Mouse (Mus musculus) liver, embryonic 14.5 days (tissue): ENCODE measurements at regions not wholly inside any gene's neighbourhood (a gene's known extent, or its start where the extent isn't known, plus 50 kb on each side); places are given as distances from the start of the nearest gene placed in this dataset. TPM values are rescaled to one million over a fixed set of nuclear protein-coding genes. Genes with fewer than 3 reads are reported as not detected.

Experiments
- ATAC-seq: fragments of 200-750 bp; cut with Nextera tagmentation; 2 replicates; pipeline ENCODE4 v1.8.0; 2017; ENCODE audit warnings: moderate number of reproducible peaks, mild to moderate bottlenecking, moderate library complexity; ENCODE audit not compliant: insufficient read depth
- DNase-seq, 3 experiments: peaks; one replicate each; pipeline ENCODE4 v3.0.0-alpha.2; 2012 to 2013; ENCODE audit warnings: low read depth in 3 of 3, low spot score in 3 of 3
- H3K27ac ChIP-seq: fragments of 300-500 bp; sonication (generic); 2 replicates; pipeline ENCODE4 v1.5.1; 2014; ENCODE audit warnings: moderate library complexity, mild to moderate bottlenecking, control low read depth, inconsistent platforms
- H3K27me3 ChIP-seq: fragments of 300-500 bp; sonication (generic); 2 replicates; pipeline ENCODE4 v1.6.1; 2014; ENCODE audit warnings: mild to moderate bottlenecking, low read length, moderate library complexity; ENCODE audit not compliant: control insufficient read depth, insufficient read depth
- H3K36me3 ChIP-seq: fragments of 300-500 bp; sonication (generic); replicated peaks from 2 replicates; pipeline ENCODE4 v1.6.1; 2014; ENCODE audit warnings: low read depth; ENCODE audit not compliant: control insufficient read depth, insufficient read depth
- H3K4me1 ChIP-seq, 2 experiments: fragments of 200-500 bp in 1 of 2; fragments of 300-500 bp in 1 of 2; sonication (generic) in 1 of 2; replicated peaks; 2 replicates each; pipeline ENCODE4 v1.6.1; 2012 to 2014; ENCODE audit warnings: antibody characterized with exemption in 1 of 2, inconsistent platforms in 1 of 2, low read length in 1 of 2; ENCODE audit not compliant: control insufficient read depth in 2 of 2, insufficient read depth in 2 of 2
- H3K4me2 ChIP-seq: fragments of 300-500 bp; sonication (generic); 2 replicates; pipeline ENCODE4 v1.6.1; 2014; ENCODE audit warnings: low read depth, mild to moderate bottlenecking, control low read depth, moderate library complexity
- H3K4me3 ChIP-seq, 2 experiments: fragments of 200-500 bp in 1 of 2; fragments of 300-500 bp in 1 of 2; sonication (generic) in 1 of 2; 2 replicates each; pipeline ENCODE4 v1.5.1; 2012 to 2014; ENCODE audit warnings: low read depth in 2 of 2, low read length in 2 of 2, mild to moderate bottlenecking in 2 of 2, control low read depth in 1 of 2, inconsistent platforms in 1 of 2, moderate library complexity in 1 of 2; ENCODE audit not compliant: insufficient read depth in 1 of 2
- H3K9ac ChIP-seq: fragments of 300-500 bp; sonication (generic); replicated peaks from 2 replicates; pipeline ENCODE4 v1.6.1; 2014; ENCODE audit warnings: mild to moderate bottlenecking, control low read depth, moderate library complexity
- H3K9me3 ChIP-seq: fragments of 300-500 bp; sonication (generic); 2 replicates; pipeline ENCODE4 v1.6.1; 2016; ENCODE audit warnings: low read length, mixed read lengths; ENCODE audit not compliant: control insufficient read depth
- CTCF ChIP-seq: IDR thresholded peaks from 2 replicates; pipeline ENCODE4 v1.5.1; 2016; ENCODE audit warnings: antibody characterized with exemption, low read depth, control low read depth
- EP300 ChIP-seq: IDR thresholded peaks from 2 replicates; pipeline ENCODE4 v1.6.1; 2016; ENCODE audit warnings: antibody characterized with exemption, low read depth
- WGBS: fragments of 180-500 bp; shearing (Covaris S2); extraction: QIAGEN DNeasy Blood & Tissue Kit; methylation state at CpG from one replicate; pipeline ENCODE4 v1.1.7; 2014; ENCODE audit not compliant: insufficient replicate concordance; 5-methylcytosine and 5-hydroxymethylcytosine counted together
- microRNA-seq: library from miRNA; unstranded; fragments of <30 nt; microRNA quantifications from one replicate; pipeline ENCODE4, GENCODE M21; 2016

DNA sequence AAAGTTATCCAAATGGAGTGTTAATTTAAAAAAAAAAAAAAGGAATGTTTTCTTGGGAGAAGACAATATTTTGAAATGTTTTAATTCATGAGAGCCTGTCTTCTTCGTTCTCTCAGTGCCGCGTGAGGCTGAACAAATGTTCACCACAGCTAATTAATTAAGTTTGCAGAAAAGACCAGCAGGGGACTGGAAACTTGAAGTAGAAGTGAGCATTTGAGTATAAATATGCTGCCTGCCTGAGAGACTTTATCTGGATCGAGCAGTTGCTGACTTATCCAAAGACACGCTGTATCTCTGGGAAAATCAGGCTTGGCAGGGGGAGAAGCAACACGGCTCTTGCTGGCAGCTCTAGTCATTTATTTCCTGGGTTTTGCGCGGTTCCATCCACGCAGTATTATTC lies 49.9 kb upstream of the Prox1 start:
- H3K9ac ChIP-seq: no peak overlapping the region
- DNase-seq (no peak), ATAC-seq (no peak)
- H3K9me3 ChIP-seq: no peaks in the 10 kb centered on the region
- no peak overlapping the region for H3K27ac ChIP-seq
- WGBS: 42% methylated on average over 9 of the region's 9 CpGs
- H3K4me1 ChIP-seq: no peaks in the 10 kb centered on the region
- no peak overlapping the region for H3K4me2 ChIP-seq
- H3K4me3 ChIP-seq: no peak overlapping the region
- TF ChIP-seq CTCF: no peak
- no peak for TF ChIP-seq EP300
- no peaks in the 10 kb centered on the region for H3K36me3 ChIP-seq
- H3K27me3 ChIP-seq: no peaks in the 10 kb centered on the region

Small RNA genes in the stretch of these regions (microRNA-seq; reads per million reads assigned to microRNA genes)
- gene Gm47294: not detected
